Mouse (Mus musculus) midbrain, postnatal 0 days (tissue): Measurements from ENCODE around the gene Tnrc6b. TPM values are rescaled to one million over a fixed set of nuclear protein-coding genes. Genes with fewer than 3 reads are reported as not detected.
A peak's percentile ranks its signal among the peaks of the same experiment; 100 is the strongest.

Experiments used
- ATAC-seq: fragments of 200-750 bp; cut with Nextera tagmentation; 2 replicates; pipeline ENCODE4 v1.8.0; 2017; ENCODE audit warnings: moderate number of reproducible peaks, mild to moderate bottlenecking, moderate TSS enrichment, moderate library complexity; ENCODE audit not compliant: low FRiP score
- DNase-seq: peaks from one replicate; pipeline ENCODE4 v3.0.0-alpha.2; 2015; ENCODE audit warnings: low spot score
- H3K27ac ChIP-seq: fragments of 300-500 bp; sonication (generic); 2 replicates; pipeline ENCODE4 v1.5.1; 2014; ENCODE audit warnings: low read depth, mild to moderate bottlenecking, low read length, mixed read lengths
- H3K27me3 ChIP-seq: fragments of 300-500 bp; sonication (generic); 2 replicates; pipeline ENCODE4 v1.6.1; 2014; ENCODE audit warnings: low read length, control low read depth, mixed read lengths; ENCODE audit not compliant: insufficient read depth
- H3K36me3 ChIP-seq: fragments of 300-500 bp; sonication (generic); 2 replicates; pipeline ENCODE4 v1.6.1; 2014; ENCODE audit warnings: low read length, control low read depth, mixed read lengths; ENCODE audit not compliant: insufficient read depth
- H3K4me1 ChIP-seq: fragments of 300-500 bp; sonication (generic); 2 replicates; pipeline ENCODE4 v1.6.1; 2014; ENCODE audit warnings: mild to moderate bottlenecking, control low read depth, antibody characterized with exemption, low read length, mixed read lengths; ENCODE audit not compliant: insufficient read depth
- H3K4me2 ChIP-seq: fragments of 300-500 bp; sonication (generic); 2 replicates; pipeline ENCODE4 v1.6.1; 2014; ENCODE audit warnings: low read depth, mild to moderate bottlenecking, low read length, mixed read lengths; ENCODE audit not compliant: poor library complexity, severe bottlenecking
- H3K4me3 ChIP-seq: fragments of 300-500 bp; sonication (generic); 2 replicates; pipeline ENCODE4 v1.5.1; 2014; ENCODE audit warnings: low read depth, mild to moderate bottlenecking, low read length, moderate library complexity
- H3K9ac ChIP-seq: fragments of 300-500 bp; sonication (generic); replicated peaks from 2 replicates; pipeline ENCODE4 v1.6.1; 2014; ENCODE audit warnings: mild to moderate bottlenecking, low read length, moderate library complexity, mixed read lengths; ENCODE audit not compliant: poor library complexity, severe bottlenecking
- H3K9me3 ChIP-seq: fragments of 300-500 bp; sonication (generic); 2 replicates; pipeline ENCODE4 v1.6.1; 2016; ENCODE audit warnings: low read length, control low read depth
- CTCF ChIP-seq: IDR thresholded peaks from 2 replicates; pipeline ENCODE4 v1.5.1; 2016; ENCODE audit warnings: antibody characterized with exemption, mild to moderate bottlenecking
- WGBS: fragments of 180-500 bp; shearing (Covaris S2); extraction: QIAGEN DNeasy Blood & Tissue Kit; methylation state at CpG from one replicate; pipeline ENCODE4 v1.1.7; 2014; 5-methylcytosine and 5-hydroxymethylcytosine counted together
- polyA plus RNA-seq: library from polyadenylated mRNA; unstranded; fragments of >200 nt; fragmentation: Nextera tagmentation; extraction: Ambion mirVana; gene quantifications from 2 replicates; pipeline ENCODE4 v1.2.1, GENCODE M21; 2015
- total RNA-seq: library from RNA; depleted of rRNA; stranded (reverse); fragments of >200 nt; gene quantifications from 2 replicates; pipeline ENCODE4 v1.2.3, GENCODE M21; 2014

Gene Tnrc6b
- total and polyA plus RNA-seq, 2 experiments from 2014 or later = 26.3 to 30.0 TPM

- ATAC-seq = no peak
- H3K4me2 ChIP-seq = no peak overlapping the region
- WGBS = 52% methylated on average over 1 of the region's 1 CpGs
Observed at GRCm38 (mm10) chr15:80736553-80736952, 25.4 kb downstream of the Tnrc6b start.

GRCm38 (mm10) chr15:80738244-80738643 lies 27.1 kb downstream of the Tnrc6b start:
- Histone ChIP-seq H3K9ac (no peak overlapping the region), H3K4me3 (no peak overlapping the region), H3K9me3 (no peaks in the 10 kb centered on the region), H3K36me3 (no peaks in the 10 kb centered on the region), H3K4me1 (no peaks in the 10 kb centered on the region), H3K4me2 (no peak overlapping the region), H3K27ac (no peak overlapping the region), H3K27me3 (no peaks in the 10 kb centered on the region)
- no peak for TF ChIP-seq CTCF
- DNase-seq = no peak
- 88% methylated on average over 2 of the region's 2 CpGs for WGBS
- ATAC-seq = no peak

More at GRCm38 (mm10) chr15:80736553-80736952, 25.4 kb downstream of the Tnrc6b start:
- DNase-seq = no peak
- Histone ChIP-seq H3K4me3 (no peak overlapping the region), H3K27ac (no peak overlapping the region), H3K9me3 (no peaks in the 10 kb centered on the region), H3K9ac (no peak overlapping the region), H3K27me3 (no peaks in the 10 kb centered on the region), H3K36me3 (no peaks in the 10 kb centered on the region), H3K4me1 (no peaks in the 10 kb centered on the region)
- peak; percentile 40; the same call in 1 of the 2 replicates for TF ChIP-seq CTCF

- ATAC-seq = no peak
- WGBS = 95% methylated on average over 1 of the region's 1 CpGs
Observed at GRCm38 (mm10) chr15:80739972-80740371, 28.9 kb downstream of the Tnrc6b start.

GRCm38 (mm10) chr15:80741836-80742235 lies 30.7 kb downstream of the Tnrc6b start:
- ATAC-seq (no peak), DNase-seq (no peak)
- WGBS = 91% methylated on average over 1 of the region's 1 CpGs
- H3K36me3 ChIP-seq = no peaks in the 10 kb centered on the region
- H3K27ac ChIP-seq = no peak overlapping the region
- H3K9ac ChIP-seq = no peak overlapping the region
- no peaks in the 10 kb centered on the region for H3K27me3 ChIP-seq
- H3K4me1 ChIP-seq = no peaks in the 10 kb centered on the region
- H3K4me2 ChIP-seq = no peak overlapping the region
- H3K9me3 ChIP-seq = no peaks in the 10 kb centered on the region
- no peak overlapping the region for H3K4me3 ChIP-seq
- TF ChIP-seq CTCF = no peak

More at GRCm38 (mm10) chr15:80739972-80740371, 28.9 kb downstream of the Tnrc6b start:
- Histone ChIP-seq H3K27me3 (no peaks in the 10 kb centered on the region), H3K4me3 (no peak overlapping the region), H3K4me2 (no peak overlapping the region), H3K36me3 (no peaks in the 10 kb centered on the region), H3K9me3 (no peaks in the 10 kb centered on the region), H3K27ac (no peak overlapping the region), H3K9ac (no peak overlapping the region), H3K4me1 (no peaks in the 10 kb centered on the region)
- DNase-seq = no peak
- TF ChIP-seq CTCF = no peak

GRCm38 (mm10) chr15:80742991-80743474 lies 31.9 kb downstream of the Tnrc6b start:
- Histone ChIP-seq H3K4me3 (no peak overlapping the region), H3K36me3 (no peaks in the 10 kb centered on the region), H3K9me3 (no peaks in the 10 kb centered on the region), H3K4me1 (no peaks in the 10 kb centered on the region), H3K27me3 (no peaks in the 10 kb centered on the region), H3K27ac (no peak overlapping the region), H3K9ac (no peak overlapping the region), H3K4me2 (no peak overlapping the region)
- 86% methylated on average over 3 of the region's 3 CpGs for whole genome bisulfite sequencing
- DNase-seq = no peak
- no peak for ATAC-seq
- TF ChIP-seq CTCF = no peak

GRCm38 (mm10) chr15:80743606-80744005 lies 32.5 kb downstream of the Tnrc6b start:
- H3K27me3 ChIP-seq = no peaks in the 10 kb centered on the region
- H3K9me3 ChIP-seq = no peaks in the 10 kb centered on the region
- no peaks in the 10 kb centered on the region for H3K36me3 ChIP-seq
- TF ChIP-seq CTCF = no peak
- H3K4me3 ChIP-seq = no peak overlapping the region
- H3K9ac ChIP-seq = no peak overlapping the region
- H3K4me1 ChIP-seq = no peaks in the 10 kb centered on the region
- ATAC-seq (no peak), DNase-seq (no peak)
- 93% methylated on average over 7 of the region's 7 CpGs for WGBS
- H3K27ac ChIP-seq = no peak overlapping the region
- no peak overlapping the region for H3K4me2 ChIP-seq
